In the genomic region with DNA sequence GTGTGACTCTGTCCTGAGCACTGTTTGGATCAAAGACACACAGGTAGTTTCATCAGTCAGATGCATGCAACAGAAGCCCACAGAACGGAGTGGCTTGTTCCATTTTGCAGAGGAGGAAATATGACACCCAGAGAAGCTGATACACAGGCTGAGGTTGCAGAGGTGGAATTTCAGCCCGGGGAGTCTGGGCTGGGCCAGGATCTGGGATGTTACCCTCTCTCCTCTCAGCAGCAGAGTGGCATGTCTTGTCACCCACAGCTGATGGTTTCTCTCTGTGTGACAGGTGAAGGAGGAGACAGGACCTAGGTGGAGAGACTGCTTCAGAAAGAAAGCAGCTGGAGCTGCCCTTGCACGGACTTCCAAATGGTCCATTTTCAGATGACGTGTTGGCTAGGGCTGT, we compare ENCODE assay signal across 21 mouse cellular contexts.
"Had no signal": no experiment of that assay in that cellular context is flagged by ENCODE, and none has a peak within 500 bp of the region (broad histone marks: within the 10 kb centered on the region; RNA-seq: fewer than 3 reads in every experiment).

No protein-coding gene starts in this region.

- H3K27ac ChIP-seq: liver, embryonic 15.5 days; lung, embryonic 15.5 days; midbrain, embryonic 10.5 days; midbrain, embryonic 13.5 days; neural tube, embryonic 13.5 days; stomach, embryonic 15.5 days had no signal

- H3K36me3 ChIP-seq: liver, embryonic 15.5 days; lung, embryonic 15.5 days; midbrain, embryonic 10.5 days; midbrain, embryonic 13.5 days; neural tube, embryonic 13.5 days; stomach, embryonic 15.5 days had no signal

- H3K4me3 ChIP-seq: liver, embryonic 15.5 days; lung, embryonic 15.5 days; megakaryocyte, embryonic 14.5 days; midbrain, embryonic 10.5 days; midbrain, embryonic 13.5 days; myocyte; neural tube, embryonic 13.5 days; stomach, embryonic 15.5 days had no signal

- H3K4me1 ChIP-seq: liver, embryonic 15.5 days; lung, embryonic 15.5 days; megakaryocyte, embryonic 14.5 days had no signal

- H3K9ac ChIP-seq: liver, embryonic 15.5 days; lung, embryonic 15.5 days; midbrain, embryonic 13.5 days; neural tube, embryonic 13.5 days; stomach, embryonic 15.5 days had no signal

- H3K27me3 ChIP-seq: liver, embryonic 15.5 days; lung, embryonic 15.5 days; megakaryocyte, embryonic 14.5 days; midbrain, embryonic 13.5 days; neural tube, embryonic 13.5 days; stomach, embryonic 15.5 days had no signal

- H3K4me2 ChIP-seq: liver, embryonic 15.5 days; lung, embryonic 15.5 days; midbrain, embryonic 13.5 days; neural tube, embryonic 13.5 days; stomach, embryonic 15.5 days had no signal

- H3K9me3 ChIP-seq: liver, embryonic 15.5 days; lung, embryonic 15.5 days; midbrain, embryonic 10.5 days; midbrain, embryonic 13.5 days; neural tube, embryonic 13.5 days; stomach, embryonic 15.5 days had no signal

- ATAC-seq: intestine, postnatal 0 days; midbrain, embryonic 13.5 days; midbrain, embryonic 16.5 days had no signal

- DNase-seq: kidney, adult 9 months; kidney, postnatal 36 days; left cerebral cortex, postnatal 4 days; lung, adult 18-20 months; lung, postnatal 10 days; lung, postnatal 36 days; retina, postnatal 1 day; right cerebral cortex, postnatal 25 days; spleen, adult 18-20 months; thymus, adult 2 months; thymus, postnatal 25 days had no signal
